Mouse (Mus musculus) hematopoietic stem cell, adult 5-6 weeks (primary cell): ENCODE data around the gene Gm9758. TPM values are rescaled to one million over a fixed set of nuclear protein-coding genes. Genes with fewer than 3 reads are reported as not detected.

Experiments
- total RNA-seq: library from RNA; stranded (forward); fragments of 172-1452, 232-1000 nt; gene quantifications from 2 replicates; pipeline ENCODE4 v1.2.3, GENCODE M21; 2017

Gm9758 gene
- total RNA-seq, 1 experiment from 2014 or later: not detected

Other genes with a start within 250 kb of the Gm9758 start
- not detected in 2 replicates for gene Speer4e, start 23.5 kb upstream of the Gm9758 start, total RNA-seq
- not detected in 2 replicates for gene Gm10354, start 64.0 kb upstream of the Gm9758 start, total RNA-seq
- gene Gm17019, start 118.1 kb upstream of the Gm9758 start, total RNA-seq: not detected in 2 replicates